Mouse (Mus musculus): Measurements from ENCODE around the gene Mrpl24.

DNA sequence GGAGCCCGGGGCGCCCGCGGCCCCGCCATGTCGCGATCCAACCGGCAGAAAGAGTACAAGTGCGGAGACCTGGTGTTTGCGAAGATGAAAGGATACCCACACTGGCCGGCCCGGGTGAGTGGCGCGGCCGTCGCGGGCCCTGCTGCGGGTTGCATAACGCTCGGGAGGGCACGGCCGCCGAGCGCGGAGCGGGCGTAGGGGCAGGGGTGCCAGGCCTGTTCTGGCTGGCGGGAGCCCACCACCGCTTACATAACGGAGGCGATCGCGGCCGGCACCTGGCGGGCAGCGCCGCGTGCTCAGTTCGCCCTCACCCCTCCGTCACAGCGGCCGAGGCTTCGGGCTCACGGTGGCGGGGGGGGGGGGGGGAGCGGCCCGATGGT lies 12.7 kb upstream of the Mrpl24 start:
- no peak for TF ChIP-seq CTCF (IDR thresholded peaks at IDR 0.05; ENCODE audit: low read depth, low read length)
- TF ChIP-seq POLR2A (IDR thresholded peaks at IDR 0.05; ENCODE audit: insufficient read depth, low read length), result no peak

Data from ES-Bruce4 (cell line).